Mouse (Mus musculus) left cerebral cortex, adult 11 months (tissue): ENCODE measurements around the gene Gdap2.

Experiments used
- DNase-seq: peaks from one replicate; pipeline ENCODE4 v3.0.0; 2022; ENCODE audit warnings: low spot score

Gdap2 gene

GRCm38 (mm10) chr3:100246286-100246825, 84.2 kb downstream of the Gdap2 start:
- no peak for DNase-seq
